Mouse (Mus musculus): ENCODE data around the gene Itga9. TPM values are rescaled to one million over a fixed set of nuclear protein-coding genes. Genes with fewer than 3 reads are reported as not detected.

Itga9 gene
- polyA plus RNA-seq, 2 experiments, result 1.4 to 2.8 TPM

DNA sequence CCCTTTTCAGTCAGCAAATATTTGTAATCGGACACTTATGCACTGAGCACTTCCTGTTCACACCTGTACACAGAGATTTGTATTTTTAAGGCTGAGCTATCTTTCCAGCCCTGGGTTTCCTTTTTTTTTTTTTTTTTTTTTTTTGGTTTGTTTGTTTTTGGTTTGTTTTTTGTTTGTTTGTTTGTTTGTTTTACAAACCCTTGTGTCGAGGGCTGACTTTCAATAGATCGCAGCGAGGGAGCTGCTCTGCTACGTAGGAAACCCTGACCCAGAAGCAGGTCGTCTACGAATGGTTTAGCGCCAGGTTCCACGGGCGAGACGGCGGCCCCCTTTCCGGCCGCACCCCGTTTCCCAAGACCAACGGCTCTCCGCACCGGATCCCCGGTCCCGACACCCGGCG is 68.3 kb downstream of the Itga9 start:
- no peak overlapping the region for H3K27ac ChIP-seq
- H3K9ac ChIP-seq (replicated peaks), result no peak overlapping the region
- ATAC-seq (ENCODE audit: insufficient read depth), result 0 out of 2 replicates have a peak, but pooled peaks have one; percentile 36
- peak in 2 of 3 experiments; percentile 24 to 26 for DNase-seq (ENCODE audit: low read depth in 3 of 3, low spot score in 3 of 3)
- H3K4me3 ChIP-seq (ENCODE audit: insufficient read depth in 1 of 2, low read depth in 2 of 2, low read length in 2 of 2), result no peak overlapping the region
- H3K4me1 ChIP-seq (replicated peaks; ENCODE audit: control insufficient read depth in 2 of 2, insufficient read depth in 2 of 2, low read length in 1 of 2), result peaks cover 0 to 6% of the 10 kb centered on the region in 2 experiments; a peak in 2 of 4 replicates
- no peaks in the 10 kb centered on the region for H3K36me3 ChIP-seq (replicated peaks; ENCODE audit: control insufficient read depth, insufficient read depth, low read depth)
- TF ChIP-seq EP300 (IDR thresholded peaks at IDR 0.05; ENCODE audit: low read depth) (no peak), CTCF (IDR thresholded peaks at IDR 0.05; ENCODE audit: low read depth) (no peak)
- WGBS (ENCODE audit: insufficient replicate concordance), result 80% methylated on average over 22 of the region's 22 CpGs
- no peaks in the 10 kb centered on the region for H3K27me3 ChIP-seq (ENCODE audit: control insufficient read depth, insufficient read depth, low read length)
- H3K9me3 ChIP-seq (ENCODE audit: control insufficient read depth, low read length), result no peaks in the 10 kb centered on the region
- H3K4me2 ChIP-seq (ENCODE audit: low read depth), result no peak overlapping the region

DNA sequence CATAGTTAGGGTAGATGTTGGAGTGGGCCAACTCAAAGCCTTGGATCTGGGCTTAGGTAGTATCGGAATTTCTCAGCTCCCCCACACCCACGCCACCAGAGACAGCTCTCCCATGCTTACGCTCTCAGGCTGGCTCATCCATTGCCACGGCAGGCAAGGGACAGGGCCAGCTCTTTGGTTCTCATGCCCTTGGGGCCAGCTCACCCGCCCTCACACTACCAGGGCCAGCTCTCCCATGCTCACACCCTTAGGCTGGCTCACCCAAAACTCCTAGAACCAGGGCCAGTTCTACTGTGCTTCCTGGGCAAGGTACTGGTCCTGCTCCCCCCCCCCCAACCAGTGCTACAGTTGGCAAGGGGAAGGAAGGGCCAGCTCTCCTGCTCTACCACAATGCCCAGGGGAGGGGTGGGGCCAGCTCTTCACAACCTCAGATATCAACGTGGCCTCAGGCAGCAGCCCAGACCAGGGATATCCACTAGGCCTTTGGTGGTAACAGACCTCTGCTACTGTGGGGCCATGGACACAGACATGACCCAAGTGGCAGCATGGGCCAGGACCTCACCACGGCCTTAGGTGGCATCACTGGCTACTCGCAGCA is 69.2 kb downstream of the Itga9 start:
- no peak overlapping the region for H3K4me3 ChIP-seq (ENCODE audit: insufficient read depth in 1 of 2, low read depth in 2 of 2, low read length in 2 of 2)
- WGBS (ENCODE audit: insufficient replicate concordance), result 50% methylated on average over 8 of the region's 8 CpGs
- no peaks in the 10 kb centered on the region for H3K9me3 ChIP-seq (ENCODE audit: control insufficient read depth, low read length)
- no peak for TF ChIP-seq CTCF (IDR thresholded peaks at IDR 0.05; ENCODE audit: low read depth)
- no peak for TF ChIP-seq EP300 (IDR thresholded peaks at IDR 0.05; ENCODE audit: low read depth)
- no peaks in the 10 kb centered on the region for H3K36me3 ChIP-seq (replicated peaks; ENCODE audit: control insufficient read depth, insufficient read depth, low read depth)
- ATAC-seq (ENCODE audit: insufficient read depth) (no peak), DNase-seq (ENCODE audit: low read depth in 3 of 3, low spot score in 3 of 3) (no peak)
- H3K4me1 ChIP-seq (replicated peaks; ENCODE audit: control insufficient read depth in 2 of 2, insufficient read depth in 2 of 2, low read length in 1 of 2), result peaks cover 0 to 6% of the 10 kb centered on the region in 2 experiments; a peak in 2 of 4 replicates
- no peaks in the 10 kb centered on the region for H3K27me3 ChIP-seq (ENCODE audit: control insufficient read depth, insufficient read depth, low read length)
- no peak overlapping the region for H3K4me2 ChIP-seq (ENCODE audit: low read depth)
- no peak overlapping the region for H3K9ac ChIP-seq (replicated peaks)
- no peak overlapping the region for H3K27ac ChIP-seq

DNA sequence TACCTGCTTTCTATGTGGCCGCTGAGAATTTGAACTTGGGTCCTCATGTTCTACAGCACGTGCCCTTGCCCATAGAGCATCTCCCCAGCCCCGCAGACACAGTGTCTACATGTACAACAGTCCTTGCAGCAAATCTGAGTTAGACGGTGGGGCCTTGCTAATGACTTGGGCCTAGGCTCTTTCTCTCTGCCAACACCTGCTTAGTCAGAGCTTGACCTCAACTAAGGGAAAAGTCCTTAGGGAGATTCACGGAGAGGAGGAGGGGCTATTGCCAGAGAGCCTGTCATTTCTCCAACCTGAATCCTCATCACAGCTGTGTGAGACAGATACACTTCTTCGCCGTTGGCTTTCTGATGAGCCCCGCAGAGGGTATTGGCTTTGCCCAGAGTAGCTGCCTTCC is 70.2 kb downstream of the Itga9 start:
- Histone ChIP-seq H3K4me2 (ENCODE audit: low read depth) (no peak overlapping the region), H3K27me3 (ENCODE audit: control insufficient read depth, insufficient read depth, low read length) (no peaks in the 10 kb centered on the region), H3K4me3 (ENCODE audit: insufficient read depth in 1 of 2, low read depth in 2 of 2, low read length in 2 of 2) (no peak overlapping the region), H3K4me1 (replicated peaks; ENCODE audit: control insufficient read depth in 2 of 2, insufficient read depth in 2 of 2, low read length in 1 of 2) (peaks cover 0 to 6% of the 10 kb centered on the region in 2 experiments; a peak in 2 of 4 replicates), H3K36me3 (replicated peaks; ENCODE audit: control insufficient read depth, insufficient read depth, low read depth) (no peaks in the 10 kb centered on the region), H3K27ac (no peak overlapping the region), H3K9ac (replicated peaks) (no peak overlapping the region), H3K9me3 (ENCODE audit: control insufficient read depth, low read length) (no peaks in the 10 kb centered on the region)
- no peak for DNase-seq (ENCODE audit: low read depth in 3 of 3, low spot score in 3 of 3)
- WGBS (ENCODE audit: insufficient replicate concordance), result 63% methylated on average over 8 of the region's 8 CpGs
- ATAC-seq (ENCODE audit: insufficient read depth), result no peak
- TF ChIP-seq EP300 (IDR thresholded peaks at IDR 0.05; ENCODE audit: low read depth) (no peak), CTCF (IDR thresholded peaks at IDR 0.05; ENCODE audit: low read depth) (no peak)

DNA sequence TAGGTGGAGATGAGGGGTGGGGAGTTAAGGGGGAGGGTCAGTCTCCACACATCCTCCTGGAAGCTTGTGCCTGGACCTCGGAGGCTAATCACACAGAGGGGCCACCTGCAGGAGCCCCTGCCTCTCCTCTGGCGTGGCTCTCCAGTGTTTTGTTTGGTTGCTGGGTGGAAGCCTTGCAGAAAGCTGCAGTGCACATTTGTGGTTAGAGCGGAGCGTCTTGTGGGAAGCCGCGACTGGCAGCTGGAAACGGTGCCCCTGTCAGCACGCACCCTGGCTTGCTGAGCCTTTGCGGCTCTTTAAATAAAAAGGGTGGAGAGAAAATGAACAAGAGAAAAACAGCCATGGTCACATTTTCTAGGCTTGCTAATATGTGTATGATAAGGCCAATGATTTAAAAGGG is 70.9 kb downstream of the Itga9 start:
- ATAC-seq (ENCODE audit: insufficient read depth), result no peak
- TF ChIP-seq CTCF (IDR thresholded peaks at IDR 0.05; ENCODE audit: low read depth) (no peak), EP300 (IDR thresholded peaks at IDR 0.05; ENCODE audit: low read depth) (no peak)
- no peak overlapping the region for H3K27ac ChIP-seq

DNA sequence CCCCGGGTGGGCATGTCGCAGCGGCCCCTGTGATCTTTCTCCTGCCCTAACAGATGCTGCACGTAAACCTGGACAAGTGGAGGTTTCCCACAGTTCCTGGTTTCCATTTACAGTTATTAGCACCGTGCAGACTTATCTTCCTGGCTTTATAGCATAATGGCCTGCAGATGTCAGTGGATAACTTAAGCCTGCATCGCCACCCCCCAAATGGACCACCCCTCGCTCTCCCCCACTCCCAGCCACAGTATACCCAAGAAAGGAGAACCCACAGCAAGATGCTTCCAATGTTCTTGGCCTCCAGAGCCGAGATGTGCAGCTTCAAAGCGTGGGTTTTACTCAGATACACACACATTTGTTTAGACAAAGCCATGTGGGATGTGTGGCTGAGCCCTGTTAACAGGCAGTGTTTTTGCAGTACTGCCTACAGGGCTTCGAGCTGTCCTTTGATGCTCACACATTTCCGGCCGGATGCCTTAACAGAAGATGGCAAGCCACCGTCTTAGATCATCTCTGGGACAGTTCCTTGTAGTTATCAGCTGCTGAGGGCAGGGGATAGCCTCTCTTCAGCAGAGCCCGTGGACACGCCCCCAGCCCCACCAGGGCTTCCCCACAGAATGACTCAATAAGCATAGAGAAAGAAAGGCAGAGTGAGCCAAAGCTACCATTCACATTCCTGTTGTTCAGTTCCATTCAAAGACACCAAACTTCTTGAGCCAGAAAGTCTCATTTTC is 71.7 kb downstream of the Itga9 start:
- DNase-seq (ENCODE audit: low read depth in 3 of 3, low spot score in 3 of 3) (peak in 1 of 3 experiments; percentile 22), ATAC-seq (ENCODE audit: insufficient read depth) (no peak)
- Histone ChIP-seq H3K4me2 (ENCODE audit: low read depth) (no peak overlapping the region), H3K9ac (replicated peaks) (no peak overlapping the region), H3K27ac (no peak overlapping the region), H3K9me3 (ENCODE audit: control insufficient read depth, low read length) (no peaks in the 10 kb centered on the region), H3K4me1 (replicated peaks; ENCODE audit: control insufficient read depth in 2 of 2, insufficient read depth in 2 of 2, low read length in 1 of 2) (peaks cover 0 to 6% of the 10 kb centered on the region in 2 experiments; a peak in 2 of 4 replicates), H3K4me3 (ENCODE audit: insufficient read depth in 1 of 2, low read depth in 2 of 2, low read length in 2 of 2) (no peak overlapping the region), H3K36me3 (replicated peaks; ENCODE audit: control insufficient read depth, insufficient read depth, low read depth) (no peaks in the 10 kb centered on the region), H3K27me3 (ENCODE audit: control insufficient read depth, insufficient read depth, low read length) (no peaks in the 10 kb centered on the region)
- WGBS (ENCODE audit: insufficient replicate concordance), result 33% methylated on average over 15 of the region's 15 CpGs
- TF ChIP-seq CTCF (IDR thresholded peaks at IDR 0.05; ENCODE audit: low read depth) (no peak), EP300 (IDR thresholded peaks at IDR 0.05; ENCODE audit: low read depth) (no peak)

More for the DNA sequence above, 70.9 kb downstream of the Itga9 start:
- no peak for DNase-seq (ENCODE audit: low read depth in 3 of 3, low spot score in 3 of 3)
- H3K4me2 ChIP-seq (ENCODE audit: low read depth), result no peak overlapping the region
- H3K4me3 ChIP-seq (ENCODE audit: insufficient read depth in 1 of 2, low read depth in 2 of 2, low read length in 2 of 2), result no peak overlapping the region
- no peaks in the 10 kb centered on the region for H3K36me3 ChIP-seq (replicated peaks; ENCODE audit: control insufficient read depth, insufficient read depth, low read depth)
- WGBS (ENCODE audit: insufficient replicate concordance), result 12% methylated on average over 9 of the region's 9 CpGs
- peaks cover 0 to 6% of the 10 kb centered on the region in 2 experiments; a peak in 2 of 4 replicates for H3K4me1 ChIP-seq (replicated peaks; ENCODE audit: control insufficient read depth in 2 of 2, insufficient read depth in 2 of 2, low read length in 1 of 2)
- no peaks in the 10 kb centered on the region for H3K9me3 ChIP-seq (ENCODE audit: control insufficient read depth, low read length)
- H3K27me3 ChIP-seq (ENCODE audit: control insufficient read depth, insufficient read depth, low read length), result no peaks in the 10 kb centered on the region
- no peak overlapping the region for H3K9ac ChIP-seq (replicated peaks)

Measured in liver, embryonic 14.5 days (tissue).